Mouse (Mus musculus) liver, adult 2 months (tissue): ENCODE data around the gene Fbrsl1. TPM values are rescaled to one million over a fixed set of nuclear protein-coding genes. Genes with fewer than 3 reads are reported as not detected.

ENCODE experiments used
- DNase-seq: peaks from one replicate; pipeline ENCODE4 v3.0.0-alpha.2; 2011; ENCODE audit warnings: low read depth, low spot score; ENCODE audit errors: extremely low read depth
- H3K27ac ChIP-seq: fragments of 200-500 bp; replicated peaks from 2 replicates; pipeline ENCODE4 v1.5.1; 2012; ENCODE audit warnings: low read depth, mild to moderate bottlenecking, control low read depth, inconsistent platforms, low read length; ENCODE audit not compliant: insufficient read depth
- H3K27me3 ChIP-seq: fragments of 200-500 bp; 2 replicates; pipeline ENCODE4 v1.6.1; 2012; ENCODE audit warnings: mild to moderate bottlenecking, moderate library complexity, low read length, inconsistent platforms; ENCODE audit not compliant: control insufficient read depth, insufficient read depth
- H3K36me3 ChIP-seq: fragments of 200-500 bp; 2 replicates; pipeline ENCODE4 v1.6.1; 2012; ENCODE audit warnings: low read length, inconsistent platforms; ENCODE audit not compliant: control insufficient read depth, insufficient read depth
- H3K4me1 ChIP-seq: fragments of 200-500 bp; 2 replicates; pipeline ENCODE4 v1.6.1; 2011; ENCODE audit warnings: low read length; ENCODE audit not compliant: control insufficient read depth, insufficient read depth
- H3K4me3 ChIP-seq: fragments of 200-500 bp; 2 replicates; pipeline ENCODE4 v1.5.1; 2011; ENCODE audit warnings: low read depth, mild to moderate bottlenecking, control low read depth, low read length, moderate library complexity; ENCODE audit not compliant: insufficient read depth
- H3K79me2 ChIP-seq: fragments of 200-500 bp; 2 replicates; pipeline ENCODE4 v1.6.1; 2012; ENCODE audit warnings: inconsistent platforms, mild to moderate bottlenecking, low read length, moderate library complexity; ENCODE audit not compliant: control insufficient read depth, insufficient read depth
- H3K9ac ChIP-seq: fragments of 200-500 bp; 2 replicates; pipeline ENCODE4 v1.6.1; 2012; ENCODE audit warnings: low read depth, mild to moderate bottlenecking, control low read depth, inconsistent platforms, low read length
- CTCF ChIP-seq: fragments of 200-500 bp; IDR thresholded peaks from 2 replicates; pipeline ENCODE4 v1.5.1; 2011; ENCODE audit warnings: low read depth, low read length, control low read depth
- POLR2A ChIP-seq: fragments of 200-500 bp; IDR thresholded peaks from 2 replicates; pipeline ENCODE4 v1.6.1; 2011; ENCODE audit warnings: low read length, control low read depth; ENCODE audit not compliant: insufficient read depth; ENCODE audit errors: extremely low read depth
- WGBS: fragments of 180-500 bp; shearing (Covaris S2); methylation state at CpG from one replicate; pipeline ENCODE4 v1.1.7; 2018; 5-methylcytosine and 5-hydroxymethylcytosine counted together
- polyA plus RNA-seq: library from polyadenylated mRNA; depleted of rRNA; stranded (reverse); fragments of >200 nt; gene quantifications from 2 replicates; pipeline ENCODE4 v1.2.3, GENCODE M21; 2012
- total RNA-seq: library from RNA; depleted of rRNA; stranded (reverse); fragments of >200 nt; gene quantifications from 2 replicates; pipeline ENCODE4 v1.2.3, GENCODE M21; 2014

Gene Fbrsl1
- total and polyA plus RNA-seq, 2 experiments = 4.9 to 29.8 TPM

GRCm38 (mm10) chr5:110416825-110417401 lies 31.4 kb downstream of the Fbrsl1 start:
- no peaks in the 10 kb centered on the region for H3K4me1 ChIP-seq
- no peaks in the 10 kb centered on the region for H3K27me3 ChIP-seq
- no peak overlapping the region for H3K4me3 ChIP-seq
- WGBS = 78% methylated on average over 7 of the region's 7 CpGs
- 0 out of 2 replicates have a peak, but pooled peaks cover 3% of the 10 kb centered on the region for H3K79me2 ChIP-seq
- no peak overlapping the region for H3K27ac ChIP-seq
- no peak for DNase-seq
- H3K9ac ChIP-seq = no peak overlapping the region
- TF ChIP-seq POLR2A = no peak
- TF ChIP-seq CTCF = no peak
- 0 out of 2 replicates have a peak, but pooled peaks cover 3% of the 10 kb centered on the region for H3K36me3 ChIP-seq

- no peak overlapping the region for H3K27ac ChIP-seq
- TF ChIP-seq POLR2A (no peak), CTCF (no peak)
- H3K36me3 ChIP-seq = 0 out of 2 replicates have a peak, but pooled peaks cover 3% of the 10 kb centered on the region
- no peaks in the 10 kb centered on the region for H3K27me3 ChIP-seq
- no peaks in the 10 kb centered on the region for H3K4me1 ChIP-seq
- no peak overlapping the region for H3K4me3 ChIP-seq
- 88% methylated on average over 13 of the region's 13 CpGs for WGBS
- H3K9ac ChIP-seq = no peak overlapping the region
- peaks cover 1% of the 10 kb centered on the region; the same call in 1 of the 2 replicates for H3K79me2 ChIP-seq
- DNase-seq = no peak
These were observed 32.2 kb downstream of the Fbrsl1 start for GRCm38 (mm10) chr5:110415806-110416700.

GRCm38 (mm10) chr5:110415022-110415421 lies 33.3 kb downstream of the Fbrsl1 start:
- Histone ChIP-seq H3K4me1 (no peaks in the 10 kb centered on the region), H3K36me3 (0 out of 2 replicates have a peak, but pooled peaks cover 3% of the 10 kb centered on the region), H3K9ac (no peak overlapping the region), H3K79me2 (no peaks in the 10 kb centered on the region; the same call in 1 of the 2 replicates), H3K4me3 (no peak overlapping the region), H3K27me3 (no peaks in the 10 kb centered on the region), H3K27ac (no peak overlapping the region)
- 97% methylated on average over 5 of the region's 5 CpGs for WGBS
- DNase-seq = no peak
- TF ChIP-seq CTCF = no peak
- TF ChIP-seq POLR2A = no peak

- Histone ChIP-seq H3K79me2 (no peaks in the 10 kb centered on the region; the same call in 1 of the 2 replicates), H3K9ac (no peak overlapping the region), H3K27me3 (no peaks in the 10 kb centered on the region), H3K4me3 (no peak overlapping the region), H3K36me3 (0 out of 2 replicates have a peak, but pooled peaks cover 3% of the 10 kb centered on the region), H3K4me1 (no peaks in the 10 kb centered on the region), H3K27ac (no peak overlapping the region)
- 94% methylated on average over 14 of the region's 14 CpGs for WGBS
- TF ChIP-seq POLR2A (no peak), CTCF (no peak)
- no peak for DNase-seq
These were observed 35.3 kb downstream of the Fbrsl1 start for GRCm38 (mm10) chr5:110413018-110413417.

- H3K4me1 ChIP-seq = no peaks in the 10 kb centered on the region
- TF ChIP-seq CTCF (no peak), POLR2A (no peak)
- DNase-seq = no peak
- H3K9ac ChIP-seq = no peak overlapping the region
- no peaks in the 10 kb centered on the region for H3K27me3 ChIP-seq
- H3K27ac ChIP-seq = no peak overlapping the region
- 0 out of 2 replicates have a peak, but pooled peaks cover 3% of the 10 kb centered on the region for H3K36me3 ChIP-seq
- H3K4me3 ChIP-seq = no peak overlapping the region
- H3K79me2 ChIP-seq = no peaks in the 10 kb centered on the region; the same call in 1 of the 2 replicates
- WGBS = 92% methylated on average over 5 of the region's 5 CpGs
These were observed 37.9 kb downstream of the Fbrsl1 start for GRCm38 (mm10) chr5:110410386-110410785.
